Mouse (Mus musculus) G1E-ER4 (cell line): ENCODE results near the gene Gm10338. TPM values are rescaled to one million over a fixed set of nuclear protein-coding genes. Genes with fewer than 3 reads are reported as not detected.
"Not testable (repeated sequence)": the region's sequence is repeated elsewhere in the genome, so short reads cannot be mapped to it uniquely, and the experiment has no call there.

ENCODE experiments used
- GATA1 ChIP-seq: IDR thresholded peaks from one replicate; pipeline ENCODE4 v1.8.0; 2012; ENCODE audit warnings: low read length, inconsistent platforms
- polyA plus RNA-seq: library from polyadenylated mRNA; stranded (reverse); fragments of >175 nt; gene quantifications from 2 replicates; pipeline ENCODE4 v1.2.3, GENCODE M21; 2012

Gm10338 gene
- not detected in 2 replicates for polyA plus RNA-seq

DNA sequence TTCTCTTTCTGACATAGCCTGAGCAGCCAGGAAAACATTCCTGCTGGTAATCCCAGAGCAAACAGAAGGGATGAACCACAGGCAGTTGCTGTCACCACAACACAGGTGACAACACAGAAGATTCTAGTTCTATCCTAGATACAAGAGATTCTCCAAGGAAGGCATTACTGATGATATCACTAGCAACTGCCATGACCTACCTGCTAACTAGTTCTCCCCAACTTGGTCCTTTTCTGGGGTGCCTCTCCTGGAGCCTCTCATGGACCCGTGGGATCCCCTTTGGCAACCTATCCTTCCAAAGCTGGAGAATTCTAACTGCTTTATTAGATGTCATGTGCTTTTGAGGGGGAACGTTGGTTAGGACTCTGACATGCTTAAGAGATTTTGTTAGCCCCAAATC is at the start of gene Gm10338:
Gene Gm10338 (minus strand): TSS at position 101 of the 400 bp plus-strand sequence.
- TF ChIP-seq GATA1: not testable (repeated sequence)

DNA sequence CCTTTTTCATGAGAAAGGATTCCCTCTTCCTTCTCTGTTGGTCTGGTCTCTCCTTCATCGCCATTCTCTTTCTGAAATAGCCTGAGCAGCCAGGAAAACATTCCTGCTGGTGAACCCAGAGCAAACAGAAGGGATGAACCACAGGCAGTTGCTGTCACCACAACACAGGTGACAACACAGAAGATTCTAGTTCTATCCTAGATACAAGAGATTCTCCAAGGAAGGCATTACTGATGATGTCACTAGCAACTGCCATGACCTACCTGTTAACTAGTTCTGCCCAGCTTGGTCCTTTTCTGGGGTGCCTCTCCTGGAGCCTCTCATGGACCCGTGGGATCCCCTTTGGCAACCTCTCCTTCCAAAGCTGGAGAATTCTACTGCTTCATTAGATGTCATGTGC is 48.5 kb upstream of the Gm10338 start, which contains the start of gene Gm10128:
Gene Gm10128 (minus strand): TSS at position 101 of the 400 bp plus-strand sequence.
- not testable (repeated sequence) for TF ChIP-seq GATA1

DNA sequence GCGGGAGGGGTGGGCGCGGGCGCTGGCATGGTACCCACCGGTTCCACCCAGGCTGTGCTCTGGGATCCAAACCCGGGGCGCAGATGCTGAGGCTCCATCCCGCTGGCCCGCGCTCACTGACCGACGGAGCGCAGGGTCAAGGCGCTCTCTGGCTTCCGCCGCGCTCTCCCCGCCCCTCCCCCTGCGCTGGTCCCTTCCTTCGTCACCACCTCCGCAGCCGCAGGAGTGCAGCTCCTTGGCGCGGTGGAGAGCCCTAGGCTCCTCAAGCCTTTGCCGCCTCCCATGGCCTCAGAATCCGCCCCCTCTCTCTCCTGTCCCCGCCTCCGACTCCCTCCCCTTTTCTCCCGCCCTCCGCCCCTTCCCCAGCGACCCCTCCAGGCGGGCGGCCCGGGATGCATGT is 27.0 kb downstream of the Gm10338 start, which contains the start of gene Gm3558:
Gene Gm3558 (minus strand): TSS at position 185 of the 400 bp plus-strand sequence.
- TF ChIP-seq GATA1: not testable (repeated sequence)

Other genes with a start within 250 kb of the Gm10338 start
- gene Gm8374, start 230.5 kb downstream of the Gm10338 start, polyA plus RNA-seq: not detected in 2 replicates
- not detected in 2 replicates for gene Gm3755, start 144.7 kb downstream of the Gm10338 start, polyA plus RNA-seq
- gene Gm3752, start 111.8 kb downstream of the Gm10338 start, polyA plus RNA-seq: not detected in 2 replicates
- gene Gm3558, start 27.0 kb downstream of the Gm10338 start, polyA plus RNA-seq: not detected in 2 replicates
- not detected in 2 replicates for gene Gm10128, start 48.4 kb upstream of the Gm10338 start, polyA plus RNA-seq
- not detected in 2 replicates for gene Gm26661, start 196.0 kb upstream of the Gm10338 start, polyA plus RNA-seq
- gene Flnb, start 222.4 kb upstream of the Gm10338 start, polyA plus RNA-seq: 5.9 and 8.2 TPM in 2 replicates